31 mouse cellular contexts compared by ENCODE assay signal in genomic region chr2:76686986-76687385, GRCm38 (mm10). TPM values are rescaled to one million over a fixed set of nuclear protein-coding genes. Genes with fewer than 3 reads are reported as not detected.
DNase-seq lines count a peak whose midpoint lies in the region; ATAC-seq and TF ChIP-seq lines count a peak whose summit lies in the region.
"Had no signal": no experiment of that assay in that cellular context is flagged by ENCODE, and none has a peak within 500 bp of the region (broad histone marks: within the 10 kb centered on the region; RNA-seq: fewer than 3 reads in every experiment).

No protein-coding gene starts in this region.

- intact Hi-C loops in gastrocnemius, adult 2 months (cut with DNase I), result no loop called here

- no peak overlapping the region for H3K4me3 ChIP-seq in gastrocnemius, adult 2 months
- H3K4me3 ChIP-seq in stomach, embryonic 15.5 days (replicated peaks), result no peak overlapping the region
- H3K4me3 ChIP-seq: embryonic facial prominence, embryonic 12.5 days; liver, embryonic 15.5 days; neural tube, embryonic 13.5 days had no signal

- H3K9me3 ChIP-seq in stomach, embryonic 15.5 days, result no peaks in the 10 kb centered on the region
- H3K9me3 ChIP-seq: embryonic facial prominence, embryonic 12.5 days; liver, embryonic 15.5 days; neural tube, embryonic 13.5 days had no signal

- H3K27me3 ChIP-seq in stomach, embryonic 15.5 days (replicated peaks), result no peaks in the 10 kb centered on the region
- H3K27me3 ChIP-seq: embryonic facial prominence, embryonic 12.5 days; liver, embryonic 15.5 days; neural tube, embryonic 13.5 days had no signal

- 80% methylated on average over 3 of the region's 3 CpGs for WGBS in stomach, embryonic 15.5 days

- H3K9ac ChIP-seq in stomach, embryonic 15.5 days, result no peak overlapping the region
- H3K9ac ChIP-seq: embryonic facial prominence, embryonic 12.5 days; forebrain, postnatal 0 days; liver, embryonic 15.5 days; lung, embryonic 14.5 days; neural tube, embryonic 13.5 days had no signal

- peak; percentile 40 for DNase-seq in gastrocnemius, adult 2 months
- DNase-seq in gastrocnemius, postnatal 4 days (ENCODE audit: low spot score in 2 of 2), result no peak
- DNase-seq in 416B (ENCODE audit: low read depth), result peak; percentile 22
- DNase-seq in brain, adult 2 months (ENCODE audit: low read depth, low spot score), result peak; percentile 70
- DNase-seq in kidney, postnatal 14 days, result no peak
- DNase-seq in urinary bladder, postnatal 4 days (ENCODE audit: low spot score in 2 of 2), result no peak
- DNase-seq: adrenal gland, adult 2 months; cerebellum, adult 9-10 months; cerebellum, postnatal 36 days; forebrain, postnatal 0 days; gastrocnemius, postnatal 25 days; heart, postnatal 14 days; kidney, adult 18-20 months; kidney, postnatal 4 days; lung, embryonic 14.5 days; lung, postnatal 14 days; thymus, adult 2 months; thymus, postnatal 4 days had no signal

- H3K36me3 ChIP-seq in stomach, embryonic 15.5 days, result peaks cover 41% of the 10 kb centered on the region

- peak; percentile 18; the same call in 1 of the 2 replicates for ATAC-seq in stomach, embryonic 15.5 days (ENCODE audit: insufficient read depth, low FRiP score, low read depth)
- ATAC-seq: activated CD4-positive, CD25-positive, alpha-beta regulatory T cell, adult 4 months; forebrain, postnatal 0 days; hindbrain, embryonic 16.5 days; midbrain, embryonic 16.5 days had no signal

- H3K27ac ChIP-seq in gastrocnemius, adult 2 months, result peak overlapping the region; percentile 40; the same call in 1 of the 2 replicates
- H3K27ac ChIP-seq in stomach, embryonic 15.5 days, result no peak overlapping the region
- H3K27ac ChIP-seq: embryonic facial prominence, embryonic 12.5 days; liver, embryonic 15.5 days; neural tube, embryonic 13.5 days had no signal

- TF ChIP-seq CTCF in gastrocnemius, adult 2 months (IDR thresholded peaks at IDR 0.05), result no peak

- H3K4me2 ChIP-seq in stomach, embryonic 15.5 days, result no peak overlapping the region
- H3K4me2 ChIP-seq: embryonic facial prominence, embryonic 12.5 days; liver, embryonic 15.5 days; lung, embryonic 14.5 days; midbrain, embryonic 11.5 days; neural tube, embryonic 13.5 days had no signal

- no peaks in the 10 kb centered on the region for H3K4me1 ChIP-seq in stomach, embryonic 15.5 days
- H3K4me1 ChIP-seq: embryonic facial prominence, embryonic 12.5 days; liver, embryonic 15.5 days; neural tube, embryonic 13.5 days had no signal

RNA-seq across cellular contexts. Expression of gene Plekha3, which starts 11.9 kb away (rescaled TPM):
- 10 to 100 TPM; 10.3 to 10.5 TPM for total RNA-seq in gastrocnemius, adult 2 months (2021)
- 10 to 100 TPM in 1 of 2 experiments, 1 to 10 TPM in 1; 9.7 to 11.7 TPM for total RNA-seq in gastrocnemius, postnatal 4 days (2021)
- 10.3 and 11.3 TPM in 2 replicates for polyA plus RNA-seq in stomach, embryonic 15.5 days (2015; fragmentation: Nextera tagmentation; extraction: Ambion mirVana)

RNA-seq across cellular contexts. Expression of gene Fkbp7, which starts 14.1 kb away (rescaled TPM):
- total RNA-seq in gastrocnemius, adult 2 months (2021), result 1 to 10 TPM; 5.8 to 8.5 TPM
- total RNA-seq in gastrocnemius, postnatal 4 days (2021), result 10 to 100 TPM; 41.3 to 46.0 TPM
- 68.8 and 74.0 TPM in 2 replicates for polyA plus RNA-seq in stomach, embryonic 15.5 days (2015; fragmentation: Nextera tagmentation; extraction: Ambion mirVana)

RNA-seq across cellular contexts. Expression of gene Pjvk, which starts 38.7 kb away (rescaled TPM):
- total RNA-seq in gastrocnemius, adult 2 months (2021), result not detected
- total RNA-seq in gastrocnemius, postnatal 4 days (2021), result under 1 TPM; 0.22 to 0.29 TPM
- 0.21 and 0.32 TPM in 2 replicates for polyA plus RNA-seq in stomach, embryonic 15.5 days (2015; fragmentation: Nextera tagmentation; extraction: Ambion mirVana)
- total RNA-seq: forebrain, postnatal 0 days; gastrocnemius, postnatal 25 days; heart, adult 8-10 months; layer of hippocampus, postnatal 25 days; liver, adult 2 months had no signal
- polyA plus RNA-seq: activated CD4-positive, CD25-positive, alpha-beta regulatory T cell, adult 4 months; adrenal gland, adult 2 months; heart, embryonic 14.5 days; liver, adult 2 months; liver, embryonic 15.5 days; small intestine, adult 2 months; thymus, adult 2 months had no signal

RNA-seq across cellular contexts. Expression of gene Prkra, which starts 39.2 kb away (rescaled TPM):
- total RNA-seq in gastrocnemius, adult 2 months (2021), result 1 to 10 TPM; 2.7 to 3.3 TPM
- total RNA-seq in gastrocnemius, postnatal 4 days (2021), result 10 to 100 TPM; 16.8 to 19.1 TPM
- polyA plus RNA-seq in stomach, embryonic 15.5 days (2015; fragmentation: Nextera tagmentation; extraction: Ambion mirVana), result 47.8 and 49.1 TPM in 2 replicates

Comparison
In these comparisons a context has a peak if more than half of its experiments do, and no peak if none do; other contexts are left out.
1. DNase-seq: peak in gastrocnemius, adult 2 months (single experiment), 416B (single experiment) and brain, adult 2 months (single experiment); none in gastrocnemius, postnatal 4 days (0 of 2), kidney, postnatal 14 days (single experiment) and urinary bladder, postnatal 4 days (0 of 2).
2. RNA of gene Fkbp7, which starts 14.1 kb away (total RNA-seq): 41.3 to 46.0 TPM in gastrocnemius, postnatal 4 days; 5.8 to 8.5 TPM in gastrocnemius, adult 2 months; every median in the first group is over 4 times any median in the second.